Mouse (Mus musculus): ENCODE measurements at regions not wholly inside any gene's neighbourhood (a gene's known extent, or its start where the extent isn't known, plus 50 kb on each side); places are given as distances from the start of the nearest gene placed in this dataset.
"Not testable (repeated sequence)": the region's sequence is repeated elsewhere in the genome, so short reads cannot be mapped to it uniquely, and the experiment has no call there.

DNA sequence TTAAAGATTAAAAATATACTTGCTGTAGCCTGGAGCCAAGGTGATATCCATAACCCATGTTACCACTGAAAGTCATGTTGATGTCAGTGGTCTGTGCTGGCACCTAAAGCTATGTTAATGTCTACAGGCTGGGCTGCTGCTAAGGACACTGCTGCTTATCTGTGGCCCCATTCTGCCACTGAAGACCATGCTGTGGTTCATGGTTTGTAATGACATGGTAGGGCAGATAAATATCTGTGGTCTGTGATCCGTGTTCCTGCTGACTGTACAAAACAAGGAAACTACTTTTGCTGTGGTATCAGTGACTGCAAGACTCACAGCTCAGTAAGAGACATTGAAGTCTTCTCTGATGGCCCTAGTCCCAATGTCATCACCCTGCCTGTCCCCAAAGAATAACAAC lies 245.7 kb downstream of the Slco4c1 start:
- no peak for DNase-seq (ENCODE audit: extremely low spot score, low read depth, low spot score)

DNA sequence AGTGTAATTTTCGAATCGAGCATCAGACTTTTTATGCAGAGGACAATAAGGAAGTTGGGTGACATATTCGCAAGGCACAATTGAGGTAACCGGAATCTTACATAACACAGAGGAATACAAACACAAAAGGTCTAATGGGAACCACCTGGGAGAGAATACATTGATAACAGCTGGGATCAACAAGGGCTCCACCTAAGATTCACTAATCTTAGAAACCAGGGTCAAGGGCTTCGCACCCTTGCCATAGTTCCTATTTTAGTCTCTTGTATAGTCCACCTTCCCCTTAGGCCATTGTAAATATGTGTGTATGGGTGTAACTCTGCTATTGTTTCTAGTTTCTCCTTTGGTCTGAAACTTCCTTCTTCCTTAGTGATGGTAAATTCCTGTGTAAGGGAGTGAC lies 246.6 kb downstream of the Slco4c1 start:
- DNase-seq (ENCODE audit: extremely low spot score, low read depth, low spot score) = not testable (repeated sequence)

DNA sequence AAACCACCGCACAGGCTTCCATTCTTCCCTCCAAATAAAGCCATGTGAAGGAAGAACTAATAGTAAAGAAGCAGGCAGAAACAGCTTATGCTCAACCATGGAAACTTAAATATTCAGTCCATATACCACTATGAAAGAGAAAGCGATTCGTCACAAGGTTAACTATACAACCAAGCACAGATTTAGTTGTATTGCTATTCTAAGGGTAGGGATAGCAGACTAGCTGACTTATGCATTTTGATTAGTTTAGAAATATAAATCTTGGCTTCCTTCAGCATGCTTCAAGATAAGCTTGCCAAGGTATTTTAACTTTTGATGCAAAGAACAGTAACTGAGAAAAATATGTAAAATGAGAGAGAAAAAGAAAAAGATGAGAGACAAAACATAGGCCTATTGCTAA lies 275.8 kb downstream of the Slco4c1 start:
- DNase-seq (ENCODE audit: extremely low spot score, low read depth, low spot score) = no peak

DNA sequence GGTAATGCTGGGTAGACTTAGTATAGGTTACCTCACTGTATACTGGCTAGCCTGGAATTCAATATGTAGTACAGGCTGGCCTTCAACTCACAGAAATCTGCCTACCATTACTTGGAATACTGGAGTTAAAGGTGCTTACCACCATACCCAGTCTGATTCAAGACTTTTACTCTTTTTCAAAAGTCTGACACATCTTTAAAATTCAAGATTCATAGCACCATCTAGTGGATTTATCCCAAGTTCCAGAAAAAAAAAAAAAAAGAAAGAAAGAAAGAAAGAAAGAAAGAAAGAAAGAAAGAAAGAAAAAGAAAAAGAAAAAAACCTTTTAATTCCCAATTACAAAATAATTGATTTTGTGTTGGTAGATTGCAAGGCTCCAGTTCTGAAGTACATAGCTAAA lies 302.7 kb downstream of the Slco4c1 start:
- no peak for DNase-seq (ENCODE audit: extremely low spot score, low read depth, low spot score)

DNA sequence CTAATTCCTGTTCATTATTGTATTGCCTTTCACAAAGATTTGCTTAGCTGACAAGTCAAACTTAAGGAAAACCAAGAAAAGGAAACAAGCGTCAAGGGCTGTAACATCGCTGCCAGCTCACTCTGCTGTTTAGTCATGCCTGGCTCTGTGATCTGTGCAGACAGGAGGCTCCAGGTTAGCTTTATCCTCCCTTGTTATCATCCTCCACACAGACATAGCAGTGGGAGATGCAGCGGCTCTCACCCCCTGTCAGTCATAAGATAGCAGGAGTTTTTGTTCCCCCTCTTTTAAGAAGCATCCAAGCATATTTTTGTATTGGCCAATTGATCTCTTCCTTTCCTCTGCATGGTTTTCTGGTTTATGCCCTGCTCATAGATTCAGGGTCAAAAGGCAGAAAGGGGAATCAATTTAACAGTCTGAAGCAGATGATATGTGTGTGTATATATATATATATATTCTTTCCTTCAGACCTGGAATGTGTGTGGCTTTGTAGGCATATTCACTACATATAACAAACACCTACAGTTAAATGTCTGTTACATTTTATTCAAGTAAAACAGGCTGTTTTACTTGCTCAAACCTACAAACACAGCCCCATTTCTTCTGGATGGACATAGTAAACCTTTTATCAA lies 308.6 kb downstream of the Slco4c1 start:
- DNase-seq (ENCODE audit: extremely low spot score, low read depth, low spot score) = no peak

DNA sequence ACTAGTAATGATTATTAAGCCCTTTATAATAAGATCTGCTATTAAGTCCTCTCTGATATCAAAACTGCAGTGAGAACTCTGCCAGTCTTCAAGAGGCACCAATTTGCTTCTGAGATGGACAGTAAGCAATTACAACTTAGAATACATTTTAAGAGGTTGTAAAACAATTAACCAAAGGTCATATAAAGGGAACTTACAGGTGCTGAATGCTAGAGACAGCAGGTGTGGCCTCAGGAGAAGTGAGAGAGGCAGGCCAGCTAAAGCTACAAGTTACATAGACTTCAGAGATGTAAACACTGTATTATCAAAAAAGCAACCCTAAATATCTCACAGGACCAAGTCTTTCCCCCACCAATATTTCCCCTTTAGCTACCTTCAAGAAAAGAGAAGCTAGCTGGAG lies 315.7 kb downstream of the Slco4c1 start:
- no peak for DNase-seq (ENCODE audit: extremely low spot score, low read depth, low spot score)

DNA sequence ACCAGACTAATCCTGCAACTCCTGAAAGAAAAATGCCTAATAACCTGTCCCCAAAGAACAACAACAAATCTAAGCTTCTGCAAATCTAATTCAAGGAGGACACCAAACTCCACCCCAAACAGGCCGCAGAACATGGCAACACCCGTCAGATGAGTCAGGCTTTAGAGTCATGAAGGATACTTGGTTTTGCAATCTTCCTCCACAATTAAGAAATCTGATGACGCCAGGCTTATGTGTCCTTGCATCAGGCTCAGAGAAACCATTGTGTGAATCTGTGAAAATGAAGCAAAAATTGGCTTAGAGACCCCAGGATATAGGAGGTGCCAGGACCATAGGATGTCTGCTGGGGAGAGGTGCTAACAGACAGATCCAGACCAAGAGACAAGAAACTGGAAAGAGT lies 352.6 kb downstream of the Slco4c1 start:
- DNase-seq (ENCODE audit: extremely low spot score, low read depth, low spot score) = no peak

DNA sequence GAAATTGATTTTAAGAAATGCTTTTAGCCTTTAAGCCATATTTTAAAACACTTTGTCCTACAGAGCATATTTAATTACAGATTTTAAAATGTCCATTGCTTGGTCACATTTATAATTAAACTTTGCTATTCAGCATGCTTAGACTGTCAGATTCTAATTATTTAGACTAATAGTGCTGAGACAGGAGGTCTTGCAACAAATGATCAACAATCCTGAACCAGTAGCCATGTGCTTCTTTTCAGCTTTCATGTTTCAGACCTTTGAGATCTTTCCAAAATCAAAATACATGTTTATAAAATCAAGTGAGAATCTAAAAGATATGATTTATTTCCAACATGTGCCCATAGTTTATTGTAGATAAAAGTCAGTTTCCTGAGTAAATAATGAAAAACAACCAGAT lies 371.0 kb downstream of the Slco4c1 start:
- DNase-seq (ENCODE audit: extremely low spot score, low read depth, low spot score) = no peak

DNA sequence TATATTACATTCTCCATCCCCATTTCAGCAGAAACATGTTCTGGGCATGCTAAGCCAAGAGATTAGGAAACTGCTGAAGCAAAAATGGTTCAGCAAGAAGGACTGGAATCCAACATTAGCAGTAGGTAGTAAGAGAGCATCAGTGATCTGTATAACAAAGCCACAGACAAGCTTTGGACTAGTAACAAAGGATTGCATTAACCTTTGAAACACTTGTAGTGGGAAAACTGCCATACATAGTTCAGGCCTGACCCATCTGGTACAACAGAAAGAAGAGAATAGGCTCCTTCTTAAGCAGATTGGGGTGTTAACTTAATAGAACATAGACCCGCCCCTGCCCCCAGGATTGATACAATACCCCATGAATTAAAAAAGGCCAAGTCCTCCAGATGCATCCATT lies 389.2 kb downstream of the Slco4c1 start:
- no peak for DNase-seq (ENCODE audit: extremely low spot score, low read depth, low spot score)

DNA sequence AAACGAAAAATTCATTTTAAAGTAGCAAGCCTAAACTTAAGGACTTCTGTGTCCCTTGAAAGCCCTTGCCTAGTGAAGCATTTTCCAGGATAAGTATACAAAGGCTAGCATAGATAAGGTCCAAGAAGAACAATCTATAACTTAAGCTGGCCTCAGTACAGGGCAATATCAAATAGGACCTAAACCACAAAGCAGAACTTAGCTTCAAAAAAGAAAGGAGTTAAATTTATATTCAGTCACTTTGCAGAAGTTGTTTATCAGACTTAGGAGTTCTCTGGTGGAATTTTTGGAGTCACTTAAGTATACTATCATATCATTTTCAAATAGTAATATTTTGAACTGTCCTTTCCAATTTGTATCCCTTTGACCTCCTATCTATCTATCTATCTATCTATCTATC lies 421.1 kb downstream of the Slco4c1 start:
- DNase-seq (ENCODE audit: extremely low spot score, low read depth, low spot score) = no peak

DNA sequence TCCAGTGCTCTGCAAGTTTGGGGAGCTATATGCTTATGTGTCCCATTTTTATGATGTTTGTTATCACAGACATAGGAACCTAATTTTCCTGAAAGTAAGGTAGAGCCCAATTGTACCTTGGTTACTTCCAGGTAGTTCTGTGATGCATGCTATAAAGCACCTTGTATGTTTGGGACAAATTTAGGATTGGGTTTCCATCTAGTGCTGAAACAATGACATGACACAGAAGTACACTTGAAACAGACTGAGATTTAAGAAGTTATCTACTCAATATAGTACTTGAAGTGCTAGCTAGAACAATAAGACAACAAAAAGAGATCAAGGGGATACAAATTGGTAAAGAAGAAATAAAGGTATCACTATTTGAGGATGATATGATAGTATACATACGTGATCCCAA lies 426.8 kb downstream of the Slco4c1 start:
- no peak for DNase-seq (ENCODE audit: extremely low spot score, low read depth, low spot score)

DNA sequence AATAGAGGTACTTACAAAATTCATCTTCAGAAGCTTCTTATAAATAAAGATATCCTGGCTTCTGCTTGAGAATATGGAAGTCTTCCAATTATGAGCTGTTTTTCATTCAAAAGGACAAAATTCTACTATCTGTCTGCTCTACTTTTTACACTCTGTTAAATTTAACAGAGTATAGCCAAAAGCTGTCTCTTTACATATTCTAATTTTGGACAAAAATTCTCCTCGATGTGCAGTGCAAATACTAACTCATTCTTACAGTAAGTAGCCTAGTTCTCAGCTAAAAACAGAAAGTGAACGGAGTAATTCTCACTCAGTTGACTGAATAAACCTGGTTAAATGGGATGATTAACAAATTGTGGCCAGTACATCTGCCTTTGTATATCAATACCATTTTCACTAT lies 438.9 kb downstream of the Slco4c1 start:
- no peak for DNase-seq (ENCODE audit: extremely low spot score, low read depth, low spot score)

DNA sequence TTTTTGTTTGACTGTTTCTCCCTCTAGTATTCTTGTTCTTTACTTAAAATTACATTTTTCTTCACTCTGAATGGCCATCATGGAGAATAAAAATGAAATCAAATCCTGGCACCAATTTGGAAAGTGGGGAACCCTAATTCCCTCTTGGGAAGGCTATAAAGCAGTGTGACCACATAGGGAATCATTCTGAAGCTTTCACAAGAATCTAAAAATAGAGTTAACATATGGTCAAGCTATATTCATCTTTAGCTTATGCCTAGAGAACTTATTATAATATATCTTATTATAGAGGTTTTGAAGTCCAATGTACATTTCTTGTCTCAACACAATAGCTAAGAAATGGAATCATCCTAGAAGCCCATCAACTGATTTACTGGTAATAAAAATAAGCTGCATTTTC lies 448.5 kb downstream of the Slco4c1 start:
- DNase-seq (ENCODE audit: extremely low spot score, low read depth, low spot score) = no peak

DNA sequence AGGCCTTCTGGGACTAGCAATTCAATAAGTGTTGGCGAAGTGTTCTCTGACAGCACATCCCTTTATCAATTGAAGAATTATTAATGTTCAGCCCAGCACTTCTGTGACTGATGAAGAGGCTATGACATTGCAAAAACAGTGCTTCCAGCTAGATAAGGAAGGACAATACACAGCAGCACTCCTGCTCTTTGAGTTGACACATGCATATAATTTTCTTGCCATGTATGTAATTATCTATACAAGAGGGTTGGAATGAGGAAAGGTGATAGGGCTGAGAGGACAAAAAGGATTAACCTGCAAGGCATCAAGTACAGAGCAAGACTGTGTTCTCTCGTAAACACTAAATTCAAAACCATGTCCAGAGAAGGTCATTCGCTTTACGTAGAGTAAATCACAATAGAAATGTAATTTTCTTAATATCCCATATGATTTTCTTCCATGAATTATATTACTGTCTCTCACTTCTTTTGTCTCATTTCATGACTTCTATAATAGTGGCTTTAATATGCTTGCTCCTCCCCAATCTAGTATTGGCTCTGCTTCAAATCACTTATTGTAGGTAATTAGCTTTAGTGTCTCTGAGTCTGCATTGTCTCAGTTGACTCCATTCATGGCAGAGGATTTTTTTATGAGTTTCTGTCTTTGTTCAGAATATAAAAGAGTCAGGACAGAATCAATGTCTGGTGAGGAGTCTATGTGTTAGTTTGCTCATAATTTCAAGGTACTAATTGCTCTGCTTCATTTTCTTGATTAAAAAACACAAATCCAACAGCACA lies 460.9 kb downstream of the Slco4c1 start:
- no peak for DNase-seq (ENCODE audit: extremely low spot score, low read depth, low spot score)

DNA sequence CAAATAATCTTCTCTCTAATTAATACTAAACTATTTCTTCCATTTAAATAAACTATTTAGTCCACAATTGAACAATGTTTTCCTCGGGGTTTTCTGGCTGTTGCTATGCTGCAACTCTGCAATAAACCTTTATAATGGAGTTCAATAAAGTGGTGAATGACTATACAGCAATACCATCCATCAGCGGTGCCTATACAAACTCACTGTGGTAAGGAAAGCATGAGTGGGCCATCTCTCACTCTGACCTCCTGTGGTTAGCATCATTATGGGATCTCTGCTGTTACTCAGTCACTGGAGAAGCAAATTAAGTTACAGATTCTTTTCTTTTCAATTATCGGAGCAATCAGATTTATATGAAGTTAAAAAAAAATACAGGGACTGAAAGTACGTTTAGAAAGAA lies 474.0 kb downstream of the Slco4c1 start:
- DNase-seq (ENCODE audit: extremely low spot score, low read depth, low spot score) = no peak

DNA sequence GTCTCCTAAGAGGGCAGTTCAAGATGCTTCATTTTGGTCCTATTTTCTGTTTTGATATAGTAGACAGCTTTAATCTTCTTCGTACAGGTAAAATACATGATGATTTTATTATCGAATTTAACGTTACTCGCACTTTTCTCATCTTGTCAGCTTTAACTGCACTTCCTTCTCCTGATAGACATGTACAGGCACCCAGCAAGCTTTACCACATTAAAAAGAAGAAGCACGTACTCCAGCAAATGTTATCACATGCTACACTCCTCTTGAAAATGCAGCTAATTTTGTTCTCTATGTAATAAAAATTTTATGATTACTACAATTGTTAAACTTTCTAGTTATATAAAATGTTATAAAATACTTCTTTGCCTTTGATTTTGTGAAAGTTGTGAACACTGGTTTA lies 483.6 kb downstream of the Slco4c1 start:
- no peak for DNase-seq (ENCODE audit: extremely low spot score, low read depth, low spot score)

DNA sequence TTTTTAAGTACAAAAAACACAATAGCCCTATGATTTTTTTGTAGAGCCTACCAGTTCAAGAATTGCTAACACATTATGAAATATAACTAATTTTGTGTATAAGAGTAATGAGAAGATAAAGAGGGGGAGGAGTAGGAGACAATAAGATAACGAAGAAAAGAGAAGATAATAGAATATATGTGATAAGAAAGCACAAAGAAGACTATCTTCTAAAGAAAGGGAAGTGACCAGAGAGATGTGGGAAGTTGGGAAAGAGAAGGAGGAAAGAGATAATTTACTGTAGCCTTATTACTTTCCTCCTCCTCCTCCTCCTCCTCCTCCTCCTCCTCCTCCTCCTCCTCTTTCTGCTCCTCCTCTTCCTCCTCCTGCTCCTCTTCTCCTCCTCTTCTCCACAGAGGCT lies 486.1 kb downstream of the Slco4c1 start:
- no peak for DNase-seq (ENCODE audit: extremely low spot score, low read depth, low spot score)

DNA sequence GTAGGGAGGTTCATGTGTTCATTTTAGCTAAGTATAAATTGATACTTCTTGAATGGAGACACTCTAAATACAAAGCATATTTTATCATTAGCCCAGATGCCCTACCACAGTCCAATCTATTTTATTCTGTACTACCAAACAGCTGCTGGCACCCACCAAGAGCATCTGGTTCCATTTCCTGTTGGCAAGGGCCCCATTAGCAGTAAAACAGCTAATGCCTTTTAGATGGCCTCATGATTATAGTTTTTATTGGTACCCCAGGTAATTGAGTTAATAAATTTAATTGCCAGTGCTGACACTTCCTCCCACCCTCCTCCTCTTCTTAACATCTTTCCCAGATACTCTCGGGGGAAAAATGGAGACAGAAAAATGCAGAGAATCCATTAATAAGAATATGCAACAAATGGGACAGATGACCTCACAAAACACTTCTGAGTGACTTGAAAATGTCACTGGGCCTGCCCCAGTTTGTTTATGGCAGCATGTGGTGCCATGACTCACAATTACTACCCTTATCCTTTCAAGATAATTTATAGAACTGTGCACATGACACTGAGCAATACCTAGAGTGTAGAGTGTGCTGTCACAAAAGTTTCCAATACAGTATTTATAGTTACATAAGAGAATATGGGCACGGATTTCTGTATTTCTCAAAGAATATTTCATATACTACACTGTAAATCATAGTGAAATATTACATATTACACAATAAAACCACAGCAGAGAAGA lies 509.1 kb downstream of the Slco4c1 start:
- peak; percentile 49 for DNase-seq (ENCODE audit: extremely low spot score, low read depth, low spot score)

DNA sequence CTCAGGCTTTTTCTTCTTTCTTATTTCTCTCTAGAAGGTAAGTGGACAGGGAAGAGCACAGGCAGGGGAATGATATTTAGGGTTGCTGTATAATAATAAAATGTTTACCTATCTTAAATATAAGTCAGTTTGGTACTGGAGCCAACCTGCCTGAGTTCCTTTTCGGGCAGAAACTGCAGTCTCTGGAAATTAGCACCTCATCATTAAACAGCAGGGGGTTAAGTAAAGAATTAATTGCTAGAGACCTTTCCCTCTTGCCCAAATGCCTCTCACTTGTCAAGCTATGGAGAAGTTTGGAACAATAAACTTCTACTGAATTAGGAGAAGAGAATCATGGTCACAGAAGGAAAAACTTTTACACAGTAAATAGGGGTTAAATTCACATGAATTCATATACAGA lies 524.7 kb downstream of the Slco4c1 start:
- no peak for DNase-seq (ENCODE audit: extremely low spot score, low read depth, low spot score)

DNA sequence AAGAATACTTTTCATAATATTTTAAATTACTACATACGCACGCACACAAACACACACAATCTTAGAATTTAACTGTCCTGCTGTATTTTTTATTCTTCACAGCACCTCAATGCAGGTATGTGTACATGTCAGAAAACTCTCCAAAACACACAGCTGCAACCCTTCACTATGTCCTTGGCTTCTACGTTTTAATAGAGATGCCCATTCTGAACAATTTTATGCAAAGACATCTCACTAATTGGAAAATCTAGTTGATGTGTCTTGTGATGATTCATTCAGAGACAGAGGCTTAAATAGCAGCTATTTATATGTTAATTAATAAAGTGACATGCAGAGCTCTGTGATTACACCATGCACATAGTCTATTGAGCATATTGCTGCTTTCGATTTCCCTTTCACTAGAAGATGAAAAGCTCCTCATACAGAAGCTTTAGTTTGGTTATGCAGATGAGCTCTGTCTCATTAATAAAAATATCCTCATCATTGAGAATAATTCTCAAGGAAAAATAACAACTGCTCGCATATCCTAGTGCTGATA lies 525.4 kb downstream of the Slco4c1 start:
- no peak for DNase-seq (ENCODE audit: extremely low spot score, low read depth, low spot score)

DNA sequence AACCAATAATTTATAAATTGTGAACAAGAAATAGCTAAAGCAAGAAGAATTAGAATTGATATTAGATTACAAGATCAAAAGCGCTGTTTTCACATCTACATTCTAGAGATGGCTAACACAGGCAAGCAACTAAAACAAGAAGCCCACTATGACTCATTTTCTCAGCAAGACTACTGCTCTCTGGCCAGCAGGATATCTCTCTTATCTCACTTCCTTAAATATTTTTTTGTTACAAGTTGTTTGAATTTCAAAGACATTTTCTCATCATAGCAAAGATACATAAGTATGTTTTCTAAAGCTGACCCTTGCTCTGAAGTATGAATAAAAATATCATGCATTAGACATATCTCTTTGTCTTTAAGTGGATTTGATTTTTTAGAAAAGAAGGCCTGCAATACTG lies 556.2 kb downstream of the Slco4c1 start:
- DNase-seq (ENCODE audit: extremely low spot score, low read depth, low spot score) = no peak

DNA sequence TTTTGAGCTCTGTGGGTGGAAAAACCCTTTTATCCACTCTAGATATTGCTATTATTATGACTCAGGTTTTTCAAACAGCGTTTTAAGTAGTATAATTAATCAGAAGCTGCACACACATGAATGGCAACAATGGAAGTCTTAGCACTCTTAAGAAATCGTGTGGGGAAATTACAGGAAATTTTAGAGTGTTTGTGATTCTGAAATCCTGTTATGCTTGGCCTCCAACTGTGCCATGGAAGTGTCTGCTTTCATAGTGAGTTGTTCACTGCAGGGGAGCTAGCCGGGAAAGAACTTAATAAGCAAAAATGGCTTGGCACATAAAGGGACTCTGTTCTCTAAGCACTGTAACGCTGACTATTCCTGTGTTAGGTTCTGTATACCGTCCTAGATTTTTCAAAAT lies 570.7 kb downstream of the Slco4c1 start:
- no peak for DNase-seq (ENCODE audit: extremely low spot score, low read depth, low spot score)
